Comparison of ENCODE assay signal across 8 mouse cellular contexts in genomic region chr1:165641786-165642771, GRCm38 (mm10). TPM values are rescaled to one million over a fixed set of nuclear protein-coding genes. Genes with fewer than 3 reads are reported as not detected.
DNase-seq lines count a peak whose midpoint lies in the region; ATAC-seq and TF ChIP-seq lines count a peak whose summit lies in the region.

No protein-coding gene starts in this region.

- no peak for TF ChIP-seq CTCF in CH12.LX (conservative IDR thresholded peaks at IDR 0.05 in 1 of 2, IDR thresholded peaks at IDR 0.05 in 1 of 2; ENCODE audit: low read depth in 2 of 2, low read length in 2 of 2)
- no peak for TF ChIP-seq CTCF in heart, postnatal 0 days (IDR thresholded peaks at IDR 0.05; ENCODE audit: low read depth)

- no peaks in the 10 kb centered on the region for H3K27me3 ChIP-seq in CH12.LX (replicated peaks)
- H3K27me3 ChIP-seq in forebrain, embryonic 12.5 days: no peaks in the 10 kb centered on the region
- no peaks in the 10 kb centered on the region for H3K27me3 ChIP-seq in heart, postnatal 0 days (ENCODE audit: control insufficient read depth, insufficient read depth, low read length)
- H3K27me3 ChIP-seq in liver, embryonic 15.5 days: 0 out of 2 replicates have a peak, but pooled peaks cover 15% of the 10 kb centered on the region
- no peaks in the 10 kb centered on the region for H3K27me3 ChIP-seq in neural tube, embryonic 11.5 days (ENCODE audit: control insufficient read depth, insufficient read depth, low read length)
- no peaks in the 10 kb centered on the region for H3K27me3 ChIP-seq in stomach, embryonic 16.5 days (ENCODE audit: control insufficient read depth, insufficient read depth, low read length)

- no peaks in the 10 kb centered on the region for H3K9me3 ChIP-seq in CH12.LX (replicated peaks; ENCODE audit: low read length)
- no peaks in the 10 kb centered on the region for H3K9me3 ChIP-seq in forebrain, embryonic 12.5 days
- no peaks in the 10 kb centered on the region for H3K9me3 ChIP-seq in heart, postnatal 0 days (replicated peaks; ENCODE audit: control insufficient read depth, low read length)
- H3K9me3 ChIP-seq in liver, embryonic 15.5 days (replicated peaks): no peaks in the 10 kb centered on the region
- no peaks in the 10 kb centered on the region for H3K9me3 ChIP-seq in neural tube, embryonic 11.5 days (ENCODE audit: control insufficient read depth, low read length)
- H3K9me3 ChIP-seq in stomach, embryonic 16.5 days (replicated peaks; ENCODE audit: control insufficient read depth, low read length): no peaks in the 10 kb centered on the region

- no peaks in the 10 kb centered on the region for H3K79me2 ChIP-seq in CH12.LX (replicated peaks; ENCODE audit: control insufficient read depth, extremely low read depth, insufficient read depth, poor library complexity, severe bottlenecking)

- TF ChIP-seq RAD21 in CH12.LX (IDR thresholded peaks at IDR 0.05; ENCODE audit: low read depth, low read length): no peak

- H3K27ac ChIP-seq in CH12.LX (ENCODE audit: insufficient read depth, low read depth): peak overlapping the region; percentile 2; the same call in 1 of the 2 replicates
- H3K27ac ChIP-seq in forebrain, embryonic 12.5 days: peak overlapping the region; percentile 90
- H3K27ac ChIP-seq in heart, postnatal 0 days (ENCODE audit: low read depth): peak overlapping the region; percentile 91
- peak overlapping the region; percentile 77 for H3K27ac ChIP-seq in liver, embryonic 15.5 days (replicated peaks)
- H3K27ac ChIP-seq in neural tube, embryonic 11.5 days (ENCODE audit: low read depth, low read length): peak overlapping the region; percentile 90
- peak overlapping the region; percentile 97 for H3K27ac ChIP-seq in stomach, embryonic 16.5 days (ENCODE audit: low read length)

- TF ChIP-seq EP300 in CH12.LX (IDR thresholded peaks at IDR 0.05; ENCODE audit: low read length): no peak
- TF ChIP-seq EP300 in heart, postnatal 0 days (IDR thresholded peaks at IDR 0.05; ENCODE audit: low read depth): no peak

- DNase-seq in CH12.LX (ENCODE audit: extremely low read depth): peak; percentile 82
- DNase-seq in c-Kit-positive CD71-positive TER-119-positive erythroid progenitor cells, embryonic 14.5 days (ENCODE audit: low spot score): peak; percentile 80
- DNase-seq in heart, postnatal 0 days (ENCODE audit: low spot score): peak; percentile 81
- peak; percentile 90 to 94 for DNase-seq in kidney, postnatal 36 days
- DNase-seq in neural tube, embryonic 11.5 days (ENCODE audit: low spot score): peak; percentile 89

- peak; percentile 77 for TF ChIP-seq POLR2A in CH12.LX (IDR thresholded peaks at IDR 0.05; ENCODE audit: low read depth, low read length)

- peak; percentile 87 for ATAC-seq in forebrain, embryonic 12.5 days (ENCODE audit: low FRiP score)
- peak; percentile 83 for ATAC-seq in heart, postnatal 0 days (ENCODE audit: insufficient read depth, low read depth)
- ATAC-seq in liver, embryonic 15.5 days (ENCODE audit: insufficient read depth): peak; percentile 77
- peak; percentile 79 for ATAC-seq in neural tube, embryonic 11.5 days (ENCODE audit: insufficient read depth, low FRiP score, low TSS enrichment)
- peak; percentile 82 for ATAC-seq in stomach, embryonic 16.5 days (ENCODE audit: insufficient read depth, low FRiP score)

- H3K4me3 ChIP-seq in CH12.LX (replicated peaks in 1 of 3; ENCODE audit: low read depth in 2 of 3, low read length in 2 of 3, poor library complexity in 1 of 3): peak overlapping the region; percentile 65 to 96 (median 69)
- peak overlapping the region; percentile 74 for H3K4me3 ChIP-seq in forebrain, embryonic 12.5 days (replicated peaks)
- H3K4me3 ChIP-seq in heart, postnatal 0 days (ENCODE audit: low read depth, low read length): peak overlapping the region; percentile 71
- H3K4me3 ChIP-seq in liver, embryonic 15.5 days (replicated peaks): peak overlapping the region; percentile 83
- H3K4me3 ChIP-seq in neural tube, embryonic 11.5 days (ENCODE audit: low read depth, low read length): peak overlapping the region; percentile 75
- H3K4me3 ChIP-seq in stomach, embryonic 16.5 days (replicated peaks; ENCODE audit: low read length): peak overlapping the region; percentile 87

- under 1% methylated on average over 75 of the region's 75 CpGs for WGBS in forebrain, embryonic 12.5 days
- under 1% methylated on average over 75 of the region's 75 CpGs for WGBS in heart, postnatal 0 days
- under 1% methylated on average over 75 of the region's 75 CpGs for WGBS in liver, embryonic 15.5 days (ENCODE audit: insufficient replicate concordance)
- under 1% methylated on average over 75 of the region's 75 CpGs for WGBS in neural tube, embryonic 11.5 days
- under 1% methylated on average over 75 of the region's 75 CpGs for WGBS in stomach, embryonic 16.5 days

- dilution Hi-C loops in CH12.LX (cut with MboI; ENCODE audit: extremely low pct_ligation_motif_present, extremely low pct_unique_long_range_greater_than_20kb, low sequenced_read_pairs): no loop called here

- H3K36me3 ChIP-seq in CH12.LX (replicated peaks in 1 of 2; ENCODE audit: control insufficient read depth in 1 of 2, insufficient read depth in 1 of 2, low read length in 1 of 2): peaks cover 0 to under 1% of the 10 kb centered on the region in 2 experiments
- H3K36me3 ChIP-seq in forebrain, embryonic 12.5 days (replicated peaks): no peaks in the 10 kb centered on the region
- no peaks in the 10 kb centered on the region for H3K36me3 ChIP-seq in heart, postnatal 0 days (replicated peaks; ENCODE audit: control insufficient read depth, insufficient read depth, low read length)
- no peaks in the 10 kb centered on the region for H3K36me3 ChIP-seq in liver, embryonic 15.5 days (replicated peaks)
- no peaks in the 10 kb centered on the region for H3K36me3 ChIP-seq in neural tube, embryonic 11.5 days (ENCODE audit: control insufficient read depth, insufficient read depth, low read length)
- no peaks in the 10 kb centered on the region for H3K36me3 ChIP-seq in stomach, embryonic 16.5 days (ENCODE audit: control insufficient read depth, insufficient read depth, low read length)

- H3K4me2 ChIP-seq in CH12.LX (ENCODE audit: insufficient read depth, low read depth, poor library complexity, severe bottlenecking): peak overlapping the region; percentile 39; the same call in 1 of the 2 replicates
- peak overlapping the region; percentile 59 for H3K4me2 ChIP-seq in forebrain, embryonic 12.5 days
- peak overlapping the region; percentile 74 for H3K4me2 ChIP-seq in heart, postnatal 0 days (ENCODE audit: low read depth, low read length)
- H3K4me2 ChIP-seq in liver, embryonic 15.5 days: peak overlapping the region; percentile 93
- peak overlapping the region; percentile 55 for H3K4me2 ChIP-seq in neural tube, embryonic 11.5 days (ENCODE audit: low read depth)
- H3K4me2 ChIP-seq in stomach, embryonic 16.5 days (ENCODE audit: low read depth, low read length): peak overlapping the region; percentile 70

- peaks cover 0 to 3% of the 10 kb centered on the region in 2 experiments; a peak in 1 of 4 replicates for H3K4me1 ChIP-seq in CH12.LX (ENCODE audit: control insufficient read depth in 1 of 2, insufficient read depth in 2 of 2)
- no peaks in the 10 kb centered on the region for H3K4me1 ChIP-seq in forebrain, embryonic 12.5 days
- no peaks in the 10 kb centered on the region for H3K4me1 ChIP-seq in heart, postnatal 0 days (ENCODE audit: control insufficient read depth, insufficient read depth)
- H3K4me1 ChIP-seq in liver, embryonic 15.5 days (replicated peaks): peaks cover 30% of the 10 kb centered on the region
- no peaks in the 10 kb centered on the region for H3K4me1 ChIP-seq in neural tube, embryonic 11.5 days (ENCODE audit: control insufficient read depth, insufficient read depth, low read length)
- H3K4me1 ChIP-seq in stomach, embryonic 16.5 days (ENCODE audit: control insufficient read depth, insufficient read depth, low read length): peaks cover 3% of the 10 kb centered on the region; the same call in 1 of the 2 replicates

- H3K9ac ChIP-seq in CH12.LX (ENCODE audit: insufficient read depth, low read depth): peak overlapping the region; percentile 74
- H3K9ac ChIP-seq in forebrain, embryonic 12.5 days: peak overlapping the region; percentile 84
- peak overlapping the region; percentile 71 for H3K9ac ChIP-seq in heart, postnatal 0 days (replicated peaks; ENCODE audit: low read depth, low read length)
- peak overlapping the region; percentile 79 for H3K9ac ChIP-seq in liver, embryonic 15.5 days
- peak overlapping the region; percentile 94 for H3K9ac ChIP-seq in neural tube, embryonic 11.5 days (ENCODE audit: low read length)
- peak overlapping the region; percentile 93 for H3K9ac ChIP-seq in stomach, embryonic 16.5 days (ENCODE audit: low read length)

- in situ Hi-C loops in CH12.LX (cut with MboI; ENCODE audit: low pct_ligation_motif_present, low pct_unique_long_range_greater_than_20kb, low sequenced_read_pairs): loop anchor here (25.0 kb wide), 1 partner anchor 345 kb away; no protein-coding TSS in a partner anchor

TF ChIP-seq in CH12.LX, 34 proteins besides CTCF, POLR2A, EP300 and RAD21 (continues in another document):
- TF ChIP-seq PAX5 (IDR thresholded peaks at IDR 0.05; ENCODE audit: low read length) (no peak), NELFE (IDR thresholded peaks at IDR 0.05; ENCODE audit: low read depth, low read length) (peak; percentile 72; the same call in 1 of the 2 replicates), CHD1 (IDR thresholded peaks at IDR 0.05; ENCODE audit: low read depth, low read length) (no peak), KAT2A (IDR thresholded peaks at IDR 0.05; ENCODE audit: insufficient replicate concordance, low read length) (peak; percentile 88), ZKSCAN1 (IDR thresholded peaks at IDR 0.05; ENCODE audit: borderline replicate concordance, low read depth, low read length) (no peak), ZMIZ1 (IDR thresholded peaks at IDR 0.05; ENCODE audit: low read depth, low read length) (no peak), CHD2 (IDR thresholded peaks at IDR 0.05; ENCODE audit: low read length) (peak; percentile 89), SMC3 (IDR thresholded peaks at IDR 0.05; ENCODE audit: low read depth, low read length) (no peak), ETS1 (conservative IDR thresholded peaks at IDR 0.05; ENCODE audit: low read depth, low read length) (no peak), MEF2A (IDR thresholded peaks at IDR 0.05; ENCODE audit: borderline replicate concordance, low read depth, low read length) (0 out of 2 replicates have a peak, but pooled peaks have one; percentile 40)

RNA-seq across cellular contexts. Expression of gene Mpzl1, which starts 7.7 kb away (rescaled TPM):
- total RNA-seq in CH12.LX (2012; rRNA removed) (5.0 and 6.5 TPM in 2 replicates), CH12.LX (2014; rRNA removed) (2.0 and 2.8 TPM in 2 replicates)
- polyA plus RNA-seq in CH12.LX (2012; ENCODE audit: insufficient read length, low read depth): 6.2 and 6.7 TPM in 2 replicates
- 125 and 126 TPM in 2 replicates for polyA plus RNA-seq in forebrain, embryonic 12.5 days (2016; fragmentation: Nextera tagmentation; extraction: Ambion mirVana)
- 16.6 and 17.9 TPM in 2 replicates for total RNA-seq in heart, postnatal 0 days (2014; rRNA removed; ENCODE audit: low replicate concordance)
- 57.1 and 57.5 TPM in 2 replicates for polyA plus RNA-seq in heart, postnatal 0 days (2015; fragmentation: Nextera tagmentation; extraction: Ambion mirVana)
- polyA plus RNA-seq in liver, embryonic 15.5 days (2015; fragmentation: Nextera tagmentation; extraction: Ambion mirVana): 25.5 and 28.7 TPM in 2 replicates
- polyA plus RNA-seq in neural tube, embryonic 11.5 days (2014; fragmentation: Nextera tagmentation; extraction: Ambion mirVana): 157 and 163 TPM in 2 replicates
- polyA plus RNA-seq in stomach, embryonic 16.5 days (2015; fragmentation: Nextera tagmentation; extraction: Ambion mirVana): 140 and 149 TPM in 2 replicates

Comparison
In these comparisons a context has a peak if more than half of its experiments do, and no peak if none do; other contexts are left out.
1. Peak in every context shown above with its lines: DNase-seq, ATAC-seq, H3K4me3 ChIP-seq and H3K27ac ChIP-seq.
2. H3K27ac ChIP-seq: peak in every context shown above with its lines; median percentile 97 in stomach, embryonic 16.5 days; 91 in heart, postnatal 0 days; 90 in forebrain, embryonic 12.5 days; 90 in neural tube, embryonic 11.5 days; 77 in liver, embryonic 15.5 days; 2 in CH12.LX.
3. H3K4me2 ChIP-seq: peak in every context shown above with its lines; median percentile 93 in liver, embryonic 15.5 days; 74 in heart, postnatal 0 days; 70 in stomach, embryonic 16.5 days; 59 in forebrain, embryonic 12.5 days; 55 in neural tube, embryonic 11.5 days; 39 in CH12.LX.